ENCODE assay signal across 9 mouse cellular contexts in genomic region chr2:127136979-127137378, GRCm38 (mm10). TPM values are rescaled to one million over a fixed set of nuclear protein-coding genes. Genes with fewer than 3 reads are reported as not detected.
A peak's percentile ranks its signal among the peaks of the same experiment; 100 is the strongest.
DNase-seq lines count a peak whose midpoint lies in the region; ATAC-seq lines count a peak whose summit lies in the region.
"Had no signal": no experiment of that assay in that cellular context is flagged by ENCODE, and none has a peak within 500 bp of the region (broad histone marks: within the 10 kb centered on the region; RNA-seq: fewer than 3 reads in every experiment).

No protein-coding gene starts in this region.

- no peak overlapping the region for H3K4me3 ChIP-seq in midbrain, embryonic 13.5 days (replicated peaks)
- no peak overlapping the region for H3K4me3 ChIP-seq in midbrain, embryonic 16.5 days (ENCODE audit: low read depth, low read length)
- no peak overlapping the region for H3K4me3 ChIP-seq in heart, embryonic 12.5 days
- H3K4me3 ChIP-seq: erythroblast, embryonic 14.5 days had no signal

- peaks cover 34% of the 10 kb centered on the region for H3K4me1 ChIP-seq in midbrain, embryonic 13.5 days (replicated peaks)
- peaks cover 11% of the 10 kb centered on the region for H3K4me1 ChIP-seq in midbrain, embryonic 16.5 days (ENCODE audit: control insufficient read depth, insufficient read depth, low read length)
- H3K4me1 ChIP-seq in heart, embryonic 12.5 days (replicated peaks): peaks cover 35% of the 10 kb centered on the region

- DNase-seq in embryo, embryonic 10.5 days (ENCODE audit: low spot score): peak; percentile 35
- peak; percentile 77 for DNase-seq in kidney, postnatal 10 days
- peak; percentile 73 to 79 for DNase-seq in lung, postnatal 4 days
- DNase-seq in testis, postnatal 14 days (ENCODE audit: low spot score): peak; percentile 76
- DNase-seq in thymus, postnatal 0 days (ENCODE audit: low spot score): no peak

- peak; percentile 77 for ATAC-seq in midbrain, embryonic 13.5 days
- ATAC-seq in midbrain, embryonic 16.5 days: no peak
- 0 out of 2 replicates have a peak, but pooled peaks have one; percentile 5 for ATAC-seq in heart, embryonic 12.5 days (ENCODE audit: insufficient number of reproducible peaks, low FRiP score)

- H3K9me3 ChIP-seq in midbrain, embryonic 13.5 days: no peaks in the 10 kb centered on the region
- no peaks in the 10 kb centered on the region for H3K9me3 ChIP-seq in midbrain, embryonic 16.5 days (replicated peaks; ENCODE audit: control insufficient read depth, low read length, poor library complexity, severe bottlenecking)
- peaks cover 3% of the 10 kb centered on the region for H3K9me3 ChIP-seq in heart, embryonic 12.5 days (replicated peaks)

- 19% methylated on average over 5 of the region's 5 CpGs for WGBS in midbrain, embryonic 13.5 days
- 12% methylated on average over 5 of the region's 5 CpGs for WGBS in midbrain, embryonic 16.5 days
- WGBS in heart, embryonic 12.5 days: 6% methylated on average over 5 of the region's 5 CpGs

- H3K36me3 ChIP-seq in midbrain, embryonic 13.5 days: peaks cover 5% of the 10 kb centered on the region; the same call in 1 of the 2 replicates
- no peaks in the 10 kb centered on the region; the same call in 1 of the 2 replicates for H3K36me3 ChIP-seq in midbrain, embryonic 16.5 days (ENCODE audit: control insufficient read depth, insufficient read depth, low read length)
- peaks cover 22% of the 10 kb centered on the region for H3K36me3 ChIP-seq in heart, embryonic 12.5 days

- H3K4me2 ChIP-seq in midbrain, embryonic 13.5 days (replicated peaks): no peak overlapping the region
- H3K4me2 ChIP-seq in midbrain, embryonic 16.5 days (ENCODE audit: low read length): no peak overlapping the region
- H3K4me2 ChIP-seq in heart, embryonic 12.5 days: peak overlapping the region; percentile 43

- no peaks in the 10 kb centered on the region for H3K27me3 ChIP-seq in midbrain, embryonic 13.5 days
- H3K27me3 ChIP-seq in midbrain, embryonic 16.5 days (ENCODE audit: control insufficient read depth, insufficient read depth, low read depth, low read length): no peaks in the 10 kb centered on the region
- H3K27me3 ChIP-seq in heart, embryonic 12.5 days (replicated peaks): peaks cover 13% of the 10 kb centered on the region; the same call in 1 of the 2 replicates

- peak overlapping the region; percentile 53 for H3K27ac ChIP-seq in midbrain, embryonic 13.5 days
- H3K27ac ChIP-seq in midbrain, embryonic 16.5 days (ENCODE audit: low read length): no peak overlapping the region
- H3K27ac ChIP-seq in heart, embryonic 12.5 days (ENCODE audit: poor library complexity, severe bottlenecking): peak overlapping the region; percentile 6; the same call in 1 of the 2 replicates

- 0 out of 2 replicates have a peak overlapping the region, but pooled peaks have one; percentile 16 for H3K9ac ChIP-seq in midbrain, embryonic 13.5 days (replicated peaks)
- no peak overlapping the region for H3K9ac ChIP-seq in midbrain, embryonic 16.5 days (ENCODE audit: low read depth, low read length)
- H3K9ac ChIP-seq in heart, embryonic 12.5 days: no peak overlapping the region

RNA-seq across cellular contexts. Expression of gene Ncaph, which starts 3.2 kb away (rescaled TPM):
- 35.5 and 35.8 TPM in 2 replicates for polyA plus RNA-seq in midbrain, embryonic 13.5 days (2015; fragmentation: Nextera tagmentation; extraction: Ambion mirVana)
- 10.0 and 12.6 TPM in 2 replicates for polyA plus RNA-seq in midbrain, embryonic 16.5 days (2015; fragmentation: Nextera tagmentation; extraction: Ambion mirVana)
- 62.9 and 67.1 TPM in 2 replicates for polyA plus RNA-seq in heart, embryonic 12.5 days (2016; fragmentation: Nextera tagmentation; extraction: Ambion mirVana)
- polyA plus RNA-seq in thymus, postnatal 0 days (2015; fragmentation: Nextera tagmentation; extraction: Ambion mirVana): 76.4 and 80.7 TPM in 2 replicates

RNA-seq across cellular contexts. Expression of gene Itpripl1, which starts 6.3 kb away (rescaled TPM):
- polyA plus RNA-seq in midbrain, embryonic 13.5 days (2015; fragmentation: Nextera tagmentation; extraction: Ambion mirVana): 8.7 TPM in 2 replicates
- 8.5 and 9.9 TPM in 2 replicates for polyA plus RNA-seq in midbrain, embryonic 16.5 days (2015; fragmentation: Nextera tagmentation; extraction: Ambion mirVana)
- 11.1 and 12.5 TPM in 2 replicates for polyA plus RNA-seq in heart, embryonic 12.5 days (2016; fragmentation: Nextera tagmentation; extraction: Ambion mirVana)
- 31.0 and 35.6 TPM in 2 replicates for polyA plus RNA-seq in thymus, postnatal 0 days (2015; fragmentation: Nextera tagmentation; extraction: Ambion mirVana)
